Mouse (Mus musculus): ENCODE data around the gene Fancd2. TPM values are rescaled to one million over a fixed set of nuclear protein-coding genes. Genes with fewer than 3 reads are reported as not detected.

Gene Fancd2
- total and polyA plus RNA-seq, 3 experiments = 0.18 to 0.61 TPM; not detected in 1

DNA sequence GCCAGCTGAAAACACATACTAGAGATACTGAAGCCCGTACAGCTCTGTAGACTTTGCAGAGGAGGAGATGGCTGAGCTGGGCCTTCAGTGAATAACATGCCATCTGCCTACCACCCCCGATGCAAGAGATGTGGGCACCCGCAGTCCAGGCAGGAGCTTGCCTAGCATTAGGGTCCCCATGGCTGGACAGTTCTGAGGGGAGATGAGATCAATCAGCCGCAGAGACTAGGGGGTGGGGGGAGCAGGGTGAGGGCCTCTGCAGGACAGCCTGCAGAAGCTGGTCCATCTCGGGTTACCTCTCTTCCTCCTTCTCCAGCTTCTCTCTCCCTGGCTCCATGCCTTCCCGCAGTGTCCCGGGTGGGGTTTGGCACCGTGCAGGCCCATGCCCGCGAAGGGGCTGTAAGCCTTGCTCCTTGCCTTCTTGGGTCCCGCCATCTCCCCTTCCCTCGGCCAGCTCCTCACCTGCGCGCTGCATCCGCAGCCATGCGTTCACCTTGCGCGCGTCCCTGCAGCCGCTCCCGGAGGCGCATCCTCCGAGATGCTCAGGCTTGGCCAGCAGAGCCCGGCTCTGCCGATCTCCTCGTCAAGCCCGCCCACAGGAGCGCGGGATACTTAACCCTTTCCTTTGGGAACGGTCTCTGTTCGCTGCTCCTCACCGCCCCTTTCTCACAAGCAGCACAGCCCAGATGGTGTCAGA is 29.9 kb upstream of the Fancd2 start, which contains the start of gene Prrt3:
TSS of gene Prrt3 (minus strand) at position 544 of the 697 bp plus-strand sequence.
- TF ChIP-seq CTCF (IDR thresholded peaks at IDR 0.05) = no peak
- TF ChIP-seq EP300 (IDR thresholded peaks at IDR 0.05; ENCODE audit: insufficient read depth, low read depth, low read length) = no peak
- no peak for TF ChIP-seq POLR2A (IDR thresholded peaks at IDR 0.05; ENCODE audit: insufficient read depth, low read depth, low read length)
- DNase-seq = no peak
- Histone ChIP-seq H3K27ac (no peak within 1 kb of the TSS), H3K4me3 (no peak within 1 kb of the TSS), H3K36me3 (ENCODE audit: control insufficient read depth, insufficient read depth, low read length) (no peaks in the 10 kb centered on the region), H3K4me1 (ENCODE audit: control insufficient read depth, insufficient read depth, low read length) (no peaks in the 10 kb centered on the region), H3K27me3 (ENCODE audit: control insufficient read depth, insufficient read depth, low read length) (peaks cover 5% of the 10 kb centered on the region), H3K79me2 (replicated peaks; ENCODE audit: control insufficient read depth, insufficient read depth, low read length) (no peaks in the 10 kb centered on the region), H3K9ac (ENCODE audit: low read depth, low read length) (no peak within 1 kb of the TSS)
- intact Hi-C loops (cut with DNase I) = no loop called here
- 8% methylated on average over 32 of the region's 32 CpGs for WGBS

- Histone ChIP-seq H3K36me3 (ENCODE audit: control insufficient read depth, insufficient read depth, low read length) (no peaks in the 10 kb centered on the region), H3K79me2 (replicated peaks; ENCODE audit: control insufficient read depth, insufficient read depth, low read length) (no peaks in the 10 kb centered on the region), H3K27ac (no peak overlapping the region), H3K27me3 (ENCODE audit: control insufficient read depth, insufficient read depth, low read length) (peaks cover 5% of the 10 kb centered on the region), H3K4me3 (no peak overlapping the region), H3K9ac (ENCODE audit: low read depth, low read length) (no peak overlapping the region), H3K4me1 (ENCODE audit: control insufficient read depth, insufficient read depth, low read length) (no peaks in the 10 kb centered on the region)
- no peak for DNase-seq
- intact Hi-C loops (cut with DNase I) = no loop called here
- TF ChIP-seq EP300 (IDR thresholded peaks at IDR 0.05; ENCODE audit: insufficient read depth, low read depth, low read length) = no peak
- no peak for TF ChIP-seq CTCF (IDR thresholded peaks at IDR 0.05)
- TF ChIP-seq POLR2A (IDR thresholded peaks at IDR 0.05; ENCODE audit: insufficient read depth, low read depth, low read length) = no peak
- WGBS = 56% methylated on average over 2 of the region's 2 CpGs
Measured at GRCm38 (mm10) chr6:113502801-113503200, 28.7 kb upstream of the Fancd2 start.

- peaks cover 5% of the 10 kb centered on the region for H3K27me3 ChIP-seq (ENCODE audit: control insufficient read depth, insufficient read depth, low read length)
- H3K4me3 ChIP-seq = no peak overlapping the region
- no peak overlapping the region for H3K27ac ChIP-seq
- intact Hi-C loops (cut with DNase I) = no loop called here
- TF ChIP-seq CTCF (IDR thresholded peaks at IDR 0.05) (no peak), EP300 (IDR thresholded peaks at IDR 0.05; ENCODE audit: insufficient read depth, low read depth, low read length) (no peak), POLR2A (IDR thresholded peaks at IDR 0.05; ENCODE audit: insufficient read depth, low read depth, low read length) (no peak)
- H3K36me3 ChIP-seq (ENCODE audit: control insufficient read depth, insufficient read depth, low read length) = no peaks in the 10 kb centered on the region
- DNase-seq = no peak
- peaks cover 5% of the 10 kb centered on the region for H3K4me1 ChIP-seq (ENCODE audit: control insufficient read depth, insufficient read depth, low read length)
- WGBS = 85% methylated on average over 1 of the region's 1 CpGs
- no peaks in the 10 kb centered on the region for H3K79me2 ChIP-seq (replicated peaks; ENCODE audit: control insufficient read depth, insufficient read depth, low read length)
- H3K9ac ChIP-seq (ENCODE audit: low read depth, low read length) = no peak overlapping the region
Measured at GRCm38 (mm10) chr6:113505689-113506088, 25.8 kb upstream of the Fancd2 start.

- no peak for TF ChIP-seq EP300 (IDR thresholded peaks at IDR 0.05; ENCODE audit: insufficient read depth, low read depth, low read length)
- TF ChIP-seq POLR2A (IDR thresholded peaks at IDR 0.05; ENCODE audit: insufficient read depth, low read depth, low read length) = no peak
- no peak for TF ChIP-seq CTCF (IDR thresholded peaks at IDR 0.05)
- intact Hi-C loops (cut with DNase I) = no loop called here
- no peaks in the 10 kb centered on the region for H3K79me2 ChIP-seq (replicated peaks; ENCODE audit: control insufficient read depth, insufficient read depth, low read length)
- H3K9ac ChIP-seq (ENCODE audit: low read depth, low read length) = no peak overlapping the region
- H3K4me3 ChIP-seq = no peak overlapping the region
- H3K27me3 ChIP-seq (ENCODE audit: control insufficient read depth, insufficient read depth, low read length) = peaks cover 2% of the 10 kb centered on the region; the same call in 1 of the 2 replicates
- H3K27ac ChIP-seq = no peak overlapping the region
- no peaks in the 10 kb centered on the region for H3K36me3 ChIP-seq (ENCODE audit: control insufficient read depth, insufficient read depth, low read length)
- H3K4me1 ChIP-seq (ENCODE audit: control insufficient read depth, insufficient read depth, low read length) = peaks cover 5% of the 10 kb centered on the region
- no peak for DNase-seq
Measured at GRCm38 (mm10) chr6:113507130-113507529, 24.4 kb upstream of the Fancd2 start.

DNA sequence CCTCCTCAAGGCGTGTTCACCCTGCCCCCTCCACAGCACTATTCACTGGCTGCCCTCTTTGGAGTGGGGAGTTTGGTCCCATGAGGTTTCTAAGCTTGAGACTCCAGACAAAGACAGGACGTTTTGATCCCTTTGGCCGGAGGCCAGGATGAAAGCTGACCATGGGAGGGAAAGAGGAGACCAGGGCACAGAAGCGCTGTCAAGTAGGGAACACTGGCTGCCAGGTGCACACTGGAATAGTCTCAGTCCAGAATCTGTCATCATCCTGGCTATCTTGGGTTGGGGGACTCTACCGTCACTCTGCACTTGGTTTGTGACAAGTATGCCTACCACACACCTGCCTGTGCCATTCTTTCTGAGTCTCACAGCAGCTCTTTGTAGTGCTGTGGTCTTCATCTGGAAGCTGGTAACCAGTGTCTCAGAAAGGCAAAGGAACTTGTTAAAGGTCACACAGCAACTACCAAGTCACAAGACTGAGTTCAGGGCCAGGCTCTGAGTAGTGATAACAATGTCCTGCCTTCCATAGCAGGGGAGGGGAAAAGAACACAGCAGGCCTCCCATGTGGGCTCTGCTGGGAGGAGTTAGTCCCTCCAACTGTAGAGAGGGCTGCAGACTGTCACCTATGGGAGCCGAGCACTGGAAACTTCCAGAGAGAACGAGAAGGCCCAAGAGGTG is 23.1 kb upstream of the Fancd2 start:
- no peaks in the 10 kb centered on the region for H3K79me2 ChIP-seq (replicated peaks; ENCODE audit: control insufficient read depth, insufficient read depth, low read length)
- TF ChIP-seq EP300 (IDR thresholded peaks at IDR 0.05; ENCODE audit: insufficient read depth, low read depth, low read length) (no peak), POLR2A (IDR thresholded peaks at IDR 0.05; ENCODE audit: insufficient read depth, low read depth, low read length) (no peak), CTCF (IDR thresholded peaks at IDR 0.05) (no peak)
- H3K9ac ChIP-seq (ENCODE audit: low read depth, low read length) = no peak overlapping the region
- H3K4me3 ChIP-seq = no peak overlapping the region
- no peaks in the 10 kb centered on the region for H3K27me3 ChIP-seq (ENCODE audit: control insufficient read depth, insufficient read depth, low read length)
- intact Hi-C loops (cut with DNase I) = no loop called here
- WGBS = 30% methylated on average over 7 of the region's 7 CpGs
- no peak for DNase-seq
- H3K27ac ChIP-seq = no peak overlapping the region
- H3K36me3 ChIP-seq (ENCODE audit: control insufficient read depth, insufficient read depth, low read length) = no peaks in the 10 kb centered on the region
- H3K4me1 ChIP-seq (ENCODE audit: control insufficient read depth, insufficient read depth, low read length) = peaks cover 5% of the 10 kb centered on the region

- 48% methylated on average over 5 of the region's 5 CpGs for WGBS
- no peaks in the 10 kb centered on the region for H3K36me3 ChIP-seq (ENCODE audit: control insufficient read depth, insufficient read depth, low read length)
- intact Hi-C loops (cut with DNase I) = no loop called here
- no peaks in the 10 kb centered on the region for H3K27me3 ChIP-seq (ENCODE audit: control insufficient read depth, insufficient read depth, low read length)
- H3K9ac ChIP-seq (ENCODE audit: low read depth, low read length) = no peak overlapping the region
- H3K27ac ChIP-seq = no peak overlapping the region
- H3K79me2 ChIP-seq (replicated peaks; ENCODE audit: control insufficient read depth, insufficient read depth, low read length) = no peaks in the 10 kb centered on the region
- DNase-seq = no peak
- no peak overlapping the region for H3K4me3 ChIP-seq
- H3K4me1 ChIP-seq (ENCODE audit: control insufficient read depth, insufficient read depth, low read length) = peaks cover 5% of the 10 kb centered on the region
- TF ChIP-seq CTCF (IDR thresholded peaks at IDR 0.05) = no peak
- TF ChIP-seq EP300 (IDR thresholded peaks at IDR 0.05; ENCODE audit: insufficient read depth, low read depth, low read length) = no peak
- TF ChIP-seq POLR2A (IDR thresholded peaks at IDR 0.05; ENCODE audit: insufficient read depth, low read depth, low read length) = no peak
Measured at GRCm38 (mm10) chr6:113508947-113509280, 22.6 kb upstream of the Fancd2 start.
